Mouse (Mus musculus): ENCODE data around the gene Lbhd2.

DNA sequence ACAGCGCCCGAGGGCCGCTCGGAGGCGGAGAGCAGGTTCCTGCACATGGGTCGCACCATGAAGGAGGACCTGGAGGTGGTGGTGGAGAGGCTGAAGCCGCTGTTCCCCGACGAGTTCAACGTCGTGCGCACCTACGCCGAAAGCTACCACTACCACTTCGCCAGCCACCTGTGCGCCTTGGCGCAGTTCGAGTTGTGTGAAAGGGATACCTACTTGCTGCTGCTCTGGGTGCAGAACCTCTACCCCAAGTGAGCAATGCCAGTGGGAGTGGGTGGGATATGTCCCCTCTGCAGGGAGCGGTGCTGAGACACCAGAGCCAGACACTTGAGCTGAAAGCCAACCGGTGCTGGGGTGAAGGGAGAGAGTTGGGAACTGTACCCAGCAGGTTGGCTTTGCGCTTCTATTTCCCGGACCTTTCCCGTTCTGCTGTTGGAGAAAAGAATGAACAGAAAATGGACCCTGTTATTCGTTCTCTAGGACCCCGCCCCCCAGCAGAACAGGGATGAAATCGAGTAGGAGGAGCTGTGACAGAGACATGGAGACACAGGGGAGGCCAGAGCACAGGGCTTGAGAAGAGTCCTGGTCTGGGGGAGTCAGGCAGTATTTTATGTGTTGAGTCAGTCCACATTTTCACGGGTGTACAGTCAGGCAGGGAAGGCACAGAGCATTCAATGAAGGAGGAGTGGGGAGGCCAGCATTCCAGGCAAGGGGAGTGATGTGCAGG, 39.4 kb downstream of the Lbhd2 start:
- TF ChIP-seq CTCF (IDR thresholded peaks at IDR 0.05; ENCODE audit: low read depth, low read length) (no peak), POLR2A (IDR thresholded peaks at IDR 0.05; ENCODE audit: borderline replicate concordance, low read depth, low read length) (no peak)

All from bone marrow macrophage, adult 2 months (primary cell).